Mouse (Mus musculus): ENCODE measurements around the gene Gfod2.

Gene Gfod2

GRCm38 (mm10) chr8:105702001-105702401 lies 56.5 kb downstream of the Gfod2 start:
- no peak for DNase-seq

GRCm38 (mm10) chr8:105700966-105701824 lies 57.3 kb downstream of the Gfod2 start, which contains the start of the genes Acd and Pard6a:
Gene Acd (minus strand): TSS chr8:105701102.
Gene Pard6a (plus strand): TSS chr8:105701148.
- peak; percentile 95 for DNase-seq

DNA sequence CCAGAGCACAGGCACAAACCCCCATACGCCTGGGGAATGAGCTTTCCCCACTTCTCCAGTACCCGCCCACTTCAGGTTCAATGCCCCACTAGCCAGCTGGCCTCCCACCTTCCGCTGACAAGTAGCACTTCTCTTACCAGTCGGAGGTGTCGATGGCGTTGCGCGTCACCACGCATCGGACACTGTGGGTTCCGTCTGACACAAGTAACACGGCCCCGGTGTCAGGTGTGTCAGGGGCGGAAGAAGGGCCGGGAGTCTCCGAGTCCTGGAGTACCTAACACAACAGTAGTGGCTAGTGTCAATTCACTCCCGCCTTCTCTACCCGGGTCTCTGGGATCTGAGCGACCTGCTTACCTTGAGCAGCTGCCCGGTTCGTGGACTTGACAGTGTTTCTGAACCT lies 57.9 kb downstream of the Gfod2 start:
- DNase-seq = peak; percentile 51

GRCm38 (mm10) chr8:105699488-105700215 lies 58.8 kb downstream of the Gfod2 start:
- no peak for DNase-seq

DNA sequence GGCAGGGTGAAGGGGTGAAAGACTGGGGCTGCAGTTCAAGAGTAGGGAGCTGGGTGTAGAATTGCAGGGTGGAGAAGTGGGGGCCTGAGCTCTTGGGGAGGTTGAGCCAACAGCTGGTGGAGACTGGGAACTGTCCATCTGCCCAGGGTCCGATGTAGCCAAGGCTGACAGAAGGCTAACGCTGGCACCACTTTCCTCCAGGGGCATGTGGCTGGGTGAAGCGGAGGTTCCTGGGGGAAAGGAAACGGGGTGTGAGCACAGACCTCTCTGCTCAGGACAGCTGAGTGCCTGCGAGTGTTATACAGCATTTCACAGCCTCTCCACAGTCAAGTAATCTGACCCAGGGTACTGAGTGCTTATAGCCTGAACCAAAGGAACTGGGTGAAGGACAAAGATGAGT lies 59.7 kb downstream of the Gfod2 start:
- DNase-seq = no peak

DNA sequence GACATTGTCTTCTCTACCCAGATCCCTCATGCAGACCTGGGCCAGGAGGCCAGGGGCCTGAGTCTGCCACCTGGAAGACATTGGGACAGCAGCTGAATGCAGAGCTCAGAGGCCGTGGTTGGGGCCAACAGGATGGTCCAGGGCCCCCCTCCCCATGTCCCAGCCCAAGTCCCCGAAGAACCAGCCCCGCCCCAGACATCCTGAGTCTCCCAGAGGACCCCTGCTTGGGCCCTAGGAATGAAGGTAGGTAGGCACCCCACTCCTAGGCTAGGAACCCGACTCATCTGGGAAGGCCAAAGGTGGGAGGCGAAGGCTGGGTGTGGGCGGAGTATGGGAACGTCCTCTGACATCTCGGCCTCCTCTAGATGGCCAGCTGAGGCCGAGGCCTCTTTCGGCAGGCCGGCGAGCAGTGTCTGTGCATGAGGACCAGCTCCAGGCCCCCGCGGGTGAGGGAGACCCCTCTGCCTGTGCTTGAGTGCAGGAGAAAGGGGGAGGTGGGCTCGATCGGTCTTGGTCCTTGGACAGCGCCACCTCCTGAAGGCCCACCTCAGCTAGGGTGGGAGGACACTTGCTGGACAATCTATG lies 61.2 kb downstream of the Gfod2 start:
- no peak for DNase-seq

- DNase-seq = no peak
These were observed 63.2 kb downstream of the Gfod2 start for GRCm38 (mm10) chr8:105695080-105695780.

- peak; percentile 65 for DNase-seq
These were observed 64.2 kb downstream of the Gfod2 start for GRCm38 (mm10) chr8:105694051-105694799.

DNA sequence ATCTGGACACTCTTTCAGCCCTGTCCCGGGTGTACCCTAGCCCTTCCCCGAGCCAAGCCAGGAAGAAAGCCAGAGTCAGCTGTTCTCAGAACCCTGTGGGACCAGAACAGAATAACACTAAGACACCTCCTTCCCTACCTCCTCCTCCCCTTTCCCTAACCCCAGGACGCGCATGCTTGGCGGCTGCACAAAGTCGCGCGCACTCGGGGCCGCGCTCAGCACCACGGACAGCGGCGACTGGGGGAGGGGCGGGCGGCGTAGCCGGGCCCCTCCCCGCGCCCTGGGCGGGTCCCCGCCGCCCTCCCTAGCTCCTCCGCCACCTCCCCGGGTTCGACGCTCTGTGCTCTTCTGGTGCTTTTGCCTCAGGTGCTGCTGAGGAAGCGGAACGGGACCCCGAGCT lies 64.8 kb downstream of the Gfod2 start:
- DNase-seq = peak; percentile 84

DNA sequence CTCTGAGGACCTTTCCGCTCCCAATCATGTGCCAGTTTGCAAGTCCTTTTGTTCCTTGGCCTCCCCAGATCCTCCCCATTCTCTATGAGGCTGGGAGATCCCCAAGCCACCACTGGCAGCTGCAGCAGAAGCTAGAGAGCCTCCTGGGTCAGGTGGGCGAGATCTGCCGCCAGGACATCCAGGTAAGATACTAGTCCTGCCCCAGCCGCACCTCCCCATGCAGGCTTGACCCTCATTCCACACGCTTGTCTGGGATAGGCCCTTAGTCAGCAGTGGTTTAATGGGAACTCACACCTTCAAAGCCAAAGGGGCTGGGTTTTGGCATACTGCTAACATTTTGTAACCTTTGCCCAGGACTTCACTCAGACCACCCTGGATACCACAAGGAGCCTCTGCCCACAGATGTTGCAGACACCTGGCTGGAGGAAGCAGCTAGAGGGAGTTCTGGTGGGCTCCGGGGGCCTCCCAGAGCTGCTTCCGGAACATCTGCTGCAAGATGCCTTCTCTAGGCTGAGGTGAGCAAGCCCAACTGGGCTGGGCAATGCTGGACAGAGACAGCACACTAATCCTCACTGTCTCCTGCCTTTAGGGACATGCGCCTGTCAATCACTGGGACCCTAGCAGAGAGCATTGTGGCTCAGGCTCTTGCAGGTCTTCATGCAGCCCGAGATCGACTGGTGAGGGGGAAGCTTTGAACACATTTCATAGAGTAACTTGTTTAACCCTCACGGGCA lies 65.8 kb downstream of the Gfod2 start:
- no peak for DNase-seq

DNA sequence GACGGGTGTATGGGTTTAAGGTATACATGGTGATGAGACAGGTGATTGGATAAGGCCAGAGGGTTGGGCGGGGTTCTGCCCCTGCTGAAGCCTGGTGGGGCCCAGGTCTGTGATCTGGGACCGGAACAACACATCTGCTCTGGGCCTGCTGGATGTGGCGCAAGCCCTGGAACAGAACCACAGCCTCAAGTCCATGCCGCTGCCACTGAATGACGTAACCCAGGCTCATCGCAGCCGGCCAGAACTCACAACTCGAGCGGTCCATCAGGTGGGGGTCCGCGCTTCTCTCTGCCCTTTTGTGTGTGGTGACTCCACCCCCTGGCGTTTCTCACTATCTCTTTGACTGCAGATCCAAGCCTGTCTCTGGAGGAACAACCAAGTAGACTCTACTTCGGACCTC lies 67.5 kb downstream of the Gfod2 start:
- no peak for DNase-seq

DNA sequence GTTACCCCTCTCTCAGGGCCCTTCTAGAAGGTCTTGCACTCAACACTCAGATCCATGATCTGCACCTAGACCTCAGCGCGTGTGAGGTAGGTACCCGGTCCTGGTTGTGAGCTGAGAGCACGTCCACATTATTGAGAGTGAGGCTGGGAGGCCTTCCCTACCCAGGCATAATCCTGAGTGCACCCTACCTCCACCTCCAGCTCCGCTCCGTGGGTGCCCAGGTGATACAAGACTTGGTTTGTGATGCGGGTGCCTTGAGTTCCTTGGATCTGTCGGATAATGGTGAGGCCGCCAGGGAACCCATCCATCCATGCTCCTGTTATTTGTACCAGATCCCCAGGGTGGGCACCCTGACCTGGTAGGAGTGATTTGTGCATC lies 68.5 kb downstream of the Gfod2 start:
- no peak for DNase-seq

DNA sequence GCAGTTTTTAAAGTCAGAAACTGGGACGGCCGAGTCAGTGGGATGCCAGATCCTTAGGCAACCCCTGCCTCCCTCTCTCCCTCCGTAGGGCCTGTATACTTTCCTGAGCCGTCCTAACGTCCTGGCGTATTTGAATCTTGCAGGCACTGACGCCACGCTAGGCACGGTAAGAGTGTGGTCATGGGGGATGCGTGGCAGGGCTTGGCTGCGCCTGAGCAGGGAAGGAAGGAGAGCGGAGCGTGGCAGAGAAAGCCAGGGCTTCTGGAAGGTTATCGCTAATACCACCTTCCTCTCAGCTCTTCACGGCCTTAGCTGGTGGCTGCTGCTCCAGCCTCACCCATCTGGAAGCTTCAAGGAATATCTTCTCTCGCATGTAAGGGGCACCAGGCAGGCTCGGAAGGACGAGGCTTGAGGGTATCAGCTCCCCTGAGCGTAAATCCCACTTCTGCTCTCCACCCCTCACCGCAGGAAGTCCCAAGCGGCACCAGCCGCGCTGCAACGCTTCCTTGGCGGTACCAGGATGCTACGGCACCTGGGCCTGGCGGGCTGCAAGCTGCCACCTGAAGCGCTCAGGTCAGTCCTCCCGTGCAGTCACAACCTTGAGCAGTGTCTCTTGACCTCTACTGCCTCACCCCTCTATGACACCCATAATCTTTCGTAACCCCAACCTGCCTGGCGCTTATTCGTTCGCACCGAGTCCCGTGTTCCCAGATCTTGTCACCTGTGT lies 69.0 kb downstream of the Gfod2 start:
- DNase-seq = no peak

- no peak for DNase-seq
These were observed 70.2 kb downstream of the Gfod2 start for GRCm38 (mm10) chr8:105688242-105688752.

GRCm38 (mm10) chr8:105687512-105687911 lies 71.0 kb downstream of the Gfod2 start:
- DNase-seq = no peak

DNA sequence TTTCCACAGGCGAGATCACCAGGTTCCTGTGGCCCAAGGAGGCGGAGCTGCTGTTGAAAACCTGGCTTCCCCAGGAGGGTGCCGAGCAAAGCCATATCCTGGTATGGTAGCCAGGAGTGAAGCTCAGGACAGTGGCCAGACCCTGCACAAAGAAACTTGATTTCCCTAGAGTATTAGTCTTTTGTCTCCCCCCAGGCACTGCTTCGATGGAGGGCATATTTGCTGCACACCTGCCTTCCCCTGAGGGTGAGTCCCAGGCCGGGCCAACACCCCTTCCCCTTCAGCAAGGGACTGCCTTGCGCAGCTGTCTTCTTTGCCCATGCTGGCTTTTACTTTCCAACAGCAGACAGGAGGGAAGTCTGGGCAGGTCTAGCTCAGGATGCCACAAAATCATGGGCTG lies 71.9 kb downstream of the Gfod2 start:
- no peak for DNase-seq

DNA sequence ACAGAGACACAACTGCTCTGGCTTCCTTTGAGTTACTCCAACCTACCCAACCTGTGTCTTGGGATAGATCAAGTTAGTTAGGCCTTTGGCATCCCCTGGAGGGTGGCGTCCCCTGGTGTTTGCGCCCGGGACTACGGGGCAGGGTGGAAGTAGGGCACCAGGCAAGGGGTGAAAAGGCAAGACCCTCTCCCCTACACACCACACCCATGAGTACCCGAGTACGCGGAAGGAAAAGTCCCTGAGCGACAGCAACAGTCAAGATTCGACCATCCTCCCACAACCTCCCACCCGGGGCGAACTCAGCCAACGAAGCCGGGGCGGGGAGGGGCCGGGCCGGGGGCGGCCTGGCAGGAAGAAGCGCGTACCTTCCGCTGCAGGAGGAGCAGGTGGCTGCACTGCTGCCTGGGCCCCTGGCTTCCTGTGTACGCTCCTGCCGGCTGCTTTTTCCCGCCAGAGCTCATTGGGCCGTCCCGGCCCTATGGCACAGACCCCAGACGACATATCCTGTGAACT lies 72.6 kb downstream of the Gfod2 start, which contains the start of gene Carmil2:
Carmil2 (plus strand) TSS at position 479 of the 513 bp plus-strand sequence.
- no peak for DNase-seq

GRCm38 (mm10) chr8:105685325-105685724 lies 73.1 kb downstream of the Gfod2 start:
- DNase-seq = no peak

GRCm38 (mm10) chr8:105677891-105678290 lies 80.6 kb downstream of the Gfod2 start:
- no peak for DNase-seq
